Mouse (Mus musculus): ENCODE results near the gene Fgf3. TPM values are rescaled to one million over a fixed set of nuclear protein-coding genes. Genes with fewer than 3 reads are reported as not detected.
"Not testable (repeated sequence)": the region's sequence is repeated elsewhere in the genome, so short reads cannot be mapped to it uniquely, and the experiment has no call there.

Gene Fgf3
- polyA plus RNA-seq, 1 experiment from 2014 or later = 0.28 TPM

- no peak overlapping the region for H3K9ac ChIP-seq (replicated peaks)
- no peak overlapping the region for H3K27ac ChIP-seq (replicated peaks)
- no peaks in the 10 kb centered on the region for H3K27me3 ChIP-seq (replicated peaks)
- no peaks in the 10 kb centered on the region for H3K36me3 ChIP-seq
- H3K9me3 ChIP-seq (replicated peaks) = no peaks in the 10 kb centered on the region
- H3K4me1 ChIP-seq = no peaks in the 10 kb centered on the region
- no peak for ATAC-seq (ENCODE audit: low FRiP score)
- no peak overlapping the region for H3K4me2 ChIP-seq
- WGBS = 39% methylated on average over 2 of the region's 2 CpGs
- H3K4me3 ChIP-seq (replicated peaks) = no peak overlapping the region
Observed at GRCm38 (mm10) chr7:144883106-144883505, 45.2 kb downstream of the Fgf3 start.

DNA sequence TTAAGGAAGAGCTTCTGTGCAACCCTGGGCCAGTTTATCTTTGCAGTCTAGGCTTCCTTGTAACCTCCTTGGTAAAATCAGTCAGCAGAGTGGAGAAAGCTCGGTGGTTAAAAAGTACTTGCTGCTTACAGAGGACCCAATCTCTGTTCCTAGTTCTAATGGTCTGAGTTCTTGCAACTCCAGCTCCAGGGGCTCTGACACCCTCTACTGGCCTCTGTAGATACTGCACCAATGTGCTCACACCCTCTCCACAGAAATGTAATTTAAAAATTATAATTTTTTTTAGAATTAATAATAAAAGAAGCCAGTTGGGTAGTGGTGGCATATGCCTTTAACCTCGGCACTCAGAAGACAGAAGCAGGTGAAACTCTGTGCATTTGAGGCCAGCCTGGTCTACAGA is 49.8 kb downstream of the Fgf3 start:
- WGBS = 84% methylated on average over 2 of the region's 2 CpGs
- no peak overlapping the region for H3K9ac ChIP-seq (replicated peaks)
- no peak for ATAC-seq (ENCODE audit: low FRiP score)

DNA sequence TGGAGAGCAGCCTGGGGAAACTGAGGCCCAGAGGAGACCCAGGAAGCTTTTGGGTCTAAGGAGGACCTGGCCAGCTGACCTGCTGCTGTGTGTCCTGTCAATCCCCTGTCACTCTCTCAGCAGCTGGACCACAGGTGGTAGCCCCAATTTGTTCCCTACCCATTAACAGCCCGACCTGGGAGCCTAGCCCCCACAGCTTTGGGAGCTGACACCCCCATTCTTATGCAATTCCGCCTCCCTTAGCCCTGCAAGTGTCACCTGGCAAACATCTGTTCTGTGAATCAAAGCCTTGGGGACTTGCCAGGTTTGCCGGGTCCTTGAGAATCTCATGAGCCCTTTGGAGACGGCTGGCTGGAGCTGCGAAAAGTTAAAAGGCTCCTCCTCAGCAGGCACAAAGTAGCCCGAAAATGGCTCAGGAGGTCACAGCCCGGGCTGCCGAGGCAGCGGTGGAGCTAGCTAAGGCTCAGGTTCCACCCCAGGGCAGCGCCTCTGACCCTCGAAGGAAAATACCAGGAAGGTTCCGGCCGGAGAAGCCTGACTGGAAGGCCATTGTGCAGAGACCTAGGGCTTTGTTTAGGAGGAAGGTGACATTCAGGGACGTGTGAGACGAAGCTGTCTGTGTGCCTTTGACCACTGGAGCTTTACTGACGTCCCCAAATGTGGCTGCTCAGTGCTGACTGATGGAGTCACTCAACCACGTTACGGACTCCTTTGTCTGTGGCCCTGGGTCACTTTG is 50.8 kb downstream of the Fgf3 start:
- WGBS = 11% methylated on average over 18 of the region's 18 CpGs
- Histone ChIP-seq H3K9me3 (replicated peaks) (no peaks in the 10 kb centered on the region), H3K4me1 (no peaks in the 10 kb centered on the region), H3K36me3 (no peaks in the 10 kb centered on the region), H3K27ac (replicated peaks) (no peak overlapping the region), H3K27me3 (replicated peaks) (peaks cover 16% of the 10 kb centered on the region), H3K9ac (replicated peaks) (no peak overlapping the region), H3K4me2 (no peak overlapping the region), H3K4me3 (replicated peaks) (no peak overlapping the region)
- ATAC-seq (ENCODE audit: low FRiP score) = no peak

More for the DNA sequence above, 49.8 kb downstream of the Fgf3 start:
- no peak overlapping the region for H3K27ac ChIP-seq (replicated peaks)
- H3K4me3 ChIP-seq (replicated peaks) = no peak overlapping the region
- no peaks in the 10 kb centered on the region for H3K36me3 ChIP-seq
- no peak overlapping the region for H3K4me2 ChIP-seq
- H3K9me3 ChIP-seq (replicated peaks) = no peaks in the 10 kb centered on the region
- no peaks in the 10 kb centered on the region for H3K4me1 ChIP-seq
- H3K27me3 ChIP-seq (replicated peaks) = peaks cover 16% of the 10 kb centered on the region

GRCm38 (mm10) chr7:144890661-144891060 is 52.8 kb downstream of the Fgf3 start:
- not testable (repeated sequence) for H3K36me3 ChIP-seq; ATAC-seq (ENCODE audit: low FRiP score); H3K9me3 ChIP-seq (replicated peaks); H3K4me2 ChIP-seq; H3K9ac ChIP-seq (replicated peaks); H3K4me3 ChIP-seq (replicated peaks); H3K27ac ChIP-seq (replicated peaks)
- 100% methylated on average over 1 of the region's 1 CpGs for WGBS
- Histone ChIP-seq H3K4me1 (peaks cover 13% of the 10 kb centered on the region), H3K27me3 (replicated peaks) (peaks cover 23% of the 10 kb centered on the region)

DNA sequence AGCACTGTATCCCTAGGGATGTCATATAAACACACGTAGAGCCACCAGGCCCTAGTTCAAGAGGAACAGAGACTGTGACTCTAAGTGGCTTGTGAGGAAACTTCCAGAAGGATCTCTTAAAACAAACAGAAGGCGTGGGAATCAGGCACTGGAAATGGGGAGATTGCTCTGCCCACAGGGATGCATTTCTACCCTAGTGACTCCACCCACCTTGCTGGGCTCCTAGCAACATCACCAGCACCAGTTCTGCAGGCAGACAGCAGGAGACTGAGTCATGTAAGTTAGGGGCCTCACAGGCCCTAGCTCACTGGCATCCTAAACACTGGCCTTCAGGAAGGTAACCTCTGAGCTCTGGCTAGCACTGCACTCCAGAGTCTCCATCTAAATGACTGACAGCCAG is 54.0 kb downstream of the Fgf3 start:
- Histone ChIP-seq H3K4me1 (peaks cover 24% of the 10 kb centered on the region), H3K27ac (replicated peaks) (no peak overlapping the region), H3K4me3 (replicated peaks) (no peak overlapping the region), H3K27me3 (replicated peaks) (peaks cover 34% of the 10 kb centered on the region), H3K9me3 (replicated peaks) (no peaks in the 10 kb centered on the region), H3K9ac (replicated peaks) (no peak overlapping the region), H3K4me2 (no peak overlapping the region), H3K36me3 (no peaks in the 10 kb centered on the region)
- ATAC-seq (ENCODE audit: low FRiP score) = no peak
- WGBS = 85% methylated on average over 2 of the region's 2 CpGs

DNA sequence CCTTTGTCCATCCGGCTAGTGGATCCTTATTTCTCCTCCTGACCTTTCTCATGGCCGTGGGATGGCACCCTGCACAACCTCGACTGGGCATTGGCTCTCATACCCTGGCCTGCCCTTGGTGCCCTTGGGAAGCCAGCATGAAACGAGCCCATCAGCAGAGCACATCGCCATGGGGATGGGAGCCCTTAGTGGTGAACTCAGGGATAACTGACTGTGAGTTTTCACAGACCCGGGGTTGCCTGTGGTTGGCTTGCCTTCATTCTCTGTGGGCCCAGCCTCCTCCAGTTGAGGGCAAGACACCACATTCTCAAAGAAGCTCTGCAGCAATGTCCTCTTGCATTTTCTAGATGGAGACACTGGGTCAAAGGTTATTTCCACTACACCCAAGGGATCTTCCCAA is 54.4 kb downstream of the Fgf3 start:
- H3K9ac ChIP-seq (replicated peaks) = no peak overlapping the region
- H3K4me3 ChIP-seq (replicated peaks) = no peak overlapping the region
- H3K27ac ChIP-seq (replicated peaks) = no peak overlapping the region
- H3K4me1 ChIP-seq = peaks cover 29% of the 10 kb centered on the region
- no peak overlapping the region for H3K4me2 ChIP-seq
- ATAC-seq (ENCODE audit: low FRiP score) = no peak
- no peaks in the 10 kb centered on the region for H3K9me3 ChIP-seq (replicated peaks)
- H3K27me3 ChIP-seq (replicated peaks) = peaks cover 38% of the 10 kb centered on the region
- WGBS = 54% methylated on average over 6 of the region's 6 CpGs
- H3K36me3 ChIP-seq = no peaks in the 10 kb centered on the region

Other genes with a start within 250 kb of the Fgf3 start
- 4.2 and 8.8 TPM in 2 replicates for gene Ano1, start 86.1 kb upstream of the Fgf3 start, polyA plus RNA-seq (2015; fragmentation: Nextera tagmentation; extraction: Ambion mirVana)
- gene Fgf4, start 9.3 kb downstream of the Fgf3 start, polyA plus RNA-seq (2015; fragmentation: Nextera tagmentation; extraction: Ambion mirVana) = not detected in 2 replicates
- 5.4 and 7.8 TPM in 2 replicates for gene Fgf15, start 58.4 kb downstream of the Fgf3 start, polyA plus RNA-seq (2015; fragmentation: Nextera tagmentation; extraction: Ambion mirVana)
- gene LTO1, start 77.0 kb downstream of the Fgf3 start, polyA plus RNA-seq (2015; fragmentation: Nextera tagmentation; extraction: Ambion mirVana) = 32.6 and 32.8 TPM in 2 replicates
- gene Ccnd1, start 101.8 kb downstream of the Fgf3 start, polyA plus RNA-seq (2015; fragmentation: Nextera tagmentation; extraction: Ambion mirVana) = 19.2 and 27.4 TPM in 2 replicates